Mouse (Mus musculus) Patski (cell line): ENCODE results near the gene Sorcs1. TPM values are rescaled to one million over a fixed set of nuclear protein-coding genes. Genes with fewer than 3 reads are reported as not detected.

Source experiments
- ATAC-seq: fragments of 100-300 bp; one replicate; pipeline ENCODE4 v1.8.0; 2021
- CTCF ChIA-PET: fragments of 350-600 bp; sonication (Branson Sonifier 250); formaldehyde crosslinking; loops from one replicate; lab custom pipeline; 2022; ENCODE audit warnings: inconsistent platforms; lab: Charles Lee
- POLR2A ChIA-PET: fragments of 350-600 bp; sonication (Branson Sonifier 250); formaldehyde crosslinking; loops from one replicate; lab custom pipeline; 2022; ENCODE audit warnings: antibody characterized with exemption, inconsistent platforms; lab: Charles Lee
- DNase-seq: peaks from one replicate; pipeline ENCODE4 v3.0.0-alpha.2; 2011; ENCODE audit warnings: low read depth, low spot score
- H3K27me3 ChIP-seq: fragments of 371-371 bp; one replicate; pipeline ENCODE4 v1.5.1; 2021
- CTCF ChIP-seq: fragments of 100-300 bp; IDR thresholded peaks from one replicate; pipeline ENCODE4 v1.5.1; 2021
- in situ Hi-C: fragments of 300-500 bp; cut with MboI; formaldehyde crosslinking; loops from 3 replicates; pipeline ENCODE4 v1.11.1; 2018; ENCODE audit warnings: low pct_unique_long_range_greater_than_20kb, mixed read lengths
- polyA plus RNA-seq: library from polyadenylated mRNA; unstranded; gene quantifications from one replicate; pipeline ENCODE4 v1.2.3, GENCODE M21; 2021

Sorcs1 gene
- polyA plus RNA-seq, result not detected

- DNase-seq, result no peak
- ATAC-seq, result peak; percentile 25
- in situ Hi-C loops, result no loop called here
- H3K27me3 ChIP-seq, result peaks cover 12% of the 10 kb centered on the region
- CTCF ChIA-PET, result no interaction called here
- POLR2A ChIA-PET, result no interaction called here
- no peak for TF ChIP-seq CTCF
Measured at GRCm38 (mm10) chr19:50677903-50678896, at the start of gene Sorcs1. TSS of gene Sorcs1 (minus strand) at chr19:50678646.

GRCm38 (mm10) chr19:50683277-50683676 lies 4.8 kb upstream of the Sorcs1 start:
- ChIA-PET POLR2A (no interaction called here), CTCF (no interaction called here)
- ATAC-seq (no peak), DNase-seq (no peak)
- no peak for TF ChIP-seq CTCF
- in situ Hi-C loops, result no loop called here
- H3K27me3 ChIP-seq, result peaks cover 17% of the 10 kb centered on the region

- ATAC-seq (no peak), DNase-seq (no peak)
- CTCF ChIA-PET, result no interaction called here
- POLR2A ChIA-PET, result no interaction called here
- H3K27me3 ChIP-seq, result peaks cover 17% of the 10 kb centered on the region
- in situ Hi-C loops, result no loop called here
- no peak for TF ChIP-seq CTCF
Measured at GRCm38 (mm10) chr19:50678946-50679345, 500 bp upstream of the Sorcs1 start.

- no peak for TF ChIP-seq CTCF
- in situ Hi-C loops, result no loop called here
- no peak for ATAC-seq
- POLR2A ChIA-PET, result no interaction called here
- CTCF ChIA-PET, result interaction anchor here (1.6 kb wide), 1 partner anchor 9 kb away, joined by 4 read pairs; no protein-coding TSS in a partner anchor
- DNase-seq, result no peak
- peaks cover 7% of the 10 kb centered on the region for H3K27me3 ChIP-seq
Measured at GRCm38 (mm10) chr19:50676578-50677524, 1.6 kb downstream of the Sorcs1 start.

- DNase-seq (no peak), ATAC-seq (no peak)
- CTCF ChIA-PET, result no interaction called here
- in situ Hi-C loops, result no loop called here
- POLR2A ChIA-PET, result no interaction called here
- no peak for TF ChIP-seq CTCF
- peaks cover 6% of the 10 kb centered on the region for H3K27me3 ChIP-seq
Measured at GRCm38 (mm10) chr19:50674921-50675320, 3.5 kb downstream of the Sorcs1 start.

GRCm38 (mm10) chr19:50667516-50667915 lies 10.9 kb downstream of the Sorcs1 start:
- ATAC-seq, result no peak
- ChIA-PET CTCF (no interaction called here), POLR2A (no interaction called here)
- no peak for TF ChIP-seq CTCF
- in situ Hi-C loops, result no loop called here
- DNase-seq, result no peak
- peaks cover 12% of the 10 kb centered on the region for H3K27me3 ChIP-seq

- in situ Hi-C loops, result no loop called here
- no peak for TF ChIP-seq CTCF
- CTCF ChIA-PET, result no interaction called here
- POLR2A ChIA-PET, result no interaction called here
- DNase-seq (no peak), ATAC-seq (no peak)
- peaks cover 12% of the 10 kb centered on the region for H3K27me3 ChIP-seq
Measured at GRCm38 (mm10) chr19:50664311-50664710, 14.1 kb downstream of the Sorcs1 start.

- no peak for TF ChIP-seq CTCF
- ATAC-seq (no peak), DNase-seq (no peak)
- ChIA-PET CTCF (no interaction called here), POLR2A (no interaction called here)
- peaks cover 2% of the 10 kb centered on the region for H3K27me3 ChIP-seq
- in situ Hi-C loops, result no loop called here
Measured at GRCm38 (mm10) chr19:50659144-50659543, 19.3 kb downstream of the Sorcs1 start.

GRCm38 (mm10) chr19:50652750-50653149 lies 25.7 kb downstream of the Sorcs1 start:
- ATAC-seq (no peak), DNase-seq (no peak)
- ChIA-PET POLR2A (no interaction called here), CTCF (no interaction called here)
- TF ChIP-seq CTCF, result no peak
- in situ Hi-C loops, result no loop called here
- peaks cover 11% of the 10 kb centered on the region for H3K27me3 ChIP-seq

- ChIA-PET CTCF (no interaction called here), POLR2A (no interaction called here)
- in situ Hi-C loops, result no loop called here
- ATAC-seq (no peak), DNase-seq (no peak)
- peaks cover 13% of the 10 kb centered on the region for H3K27me3 ChIP-seq
- TF ChIP-seq CTCF, result no peak
Measured at GRCm38 (mm10) chr19:50643836-50644235, 34.6 kb downstream of the Sorcs1 start.
